Mouse (Mus musculus): ENCODE results near the gene Cux1.

DNA sequence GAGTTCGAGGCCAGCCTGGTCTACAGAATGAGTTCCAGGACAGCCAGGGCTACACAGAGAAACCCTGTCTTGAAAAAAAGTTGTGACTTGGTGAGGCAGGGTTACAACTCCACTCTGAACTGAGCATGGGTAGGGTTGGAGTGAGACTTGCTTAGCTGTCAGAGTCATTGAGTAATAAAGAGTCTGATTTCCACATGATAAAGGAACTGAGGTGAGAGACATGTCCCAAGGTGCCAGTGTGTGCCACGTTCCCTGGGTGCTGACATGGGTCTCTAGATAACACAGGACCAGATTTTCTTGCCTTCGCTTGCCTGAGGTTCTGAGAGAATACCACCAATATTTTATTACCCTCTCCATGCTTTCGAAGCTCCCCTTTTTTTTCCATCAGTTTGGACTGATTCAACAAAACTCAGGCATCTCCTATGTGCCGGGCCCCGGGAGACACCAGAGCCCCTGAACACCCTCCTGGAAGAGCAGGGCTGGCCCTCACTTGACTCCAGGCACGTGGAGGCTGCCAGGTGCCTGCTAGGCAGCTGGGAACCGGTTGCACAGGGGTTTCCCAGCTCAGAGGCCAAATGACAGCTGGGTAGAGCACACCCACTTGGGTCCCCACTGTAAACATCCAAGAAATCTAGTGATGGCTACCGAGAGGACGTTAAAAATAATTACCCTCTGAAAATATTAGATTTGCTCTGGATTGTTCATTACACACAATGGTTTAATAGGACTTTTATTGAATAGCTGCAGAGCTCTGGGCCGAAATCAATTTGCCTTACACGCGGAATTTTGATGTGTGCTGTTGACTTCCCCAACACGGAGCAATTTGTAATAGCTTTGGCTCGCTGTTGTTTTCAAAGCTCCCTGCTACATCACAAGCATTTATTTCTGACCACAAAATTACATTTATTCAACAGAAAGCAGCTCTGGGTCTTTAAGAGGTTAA, 164.4 kb downstream of the Cux1 start:
- TF ChIP-seq POLR2A (IDR thresholded peaks at IDR 0.05; ENCODE audit: low read depth, low read length), result no peak
- no peak for TF ChIP-seq CTCF (IDR thresholded peaks at IDR 0.05; ENCODE audit: extremely low read depth, insufficient read length, insufficient replicate concordance, low read depth, low read length)
